17 mouse cellular contexts compared by ENCODE assay signal in the genomic region with DNA sequence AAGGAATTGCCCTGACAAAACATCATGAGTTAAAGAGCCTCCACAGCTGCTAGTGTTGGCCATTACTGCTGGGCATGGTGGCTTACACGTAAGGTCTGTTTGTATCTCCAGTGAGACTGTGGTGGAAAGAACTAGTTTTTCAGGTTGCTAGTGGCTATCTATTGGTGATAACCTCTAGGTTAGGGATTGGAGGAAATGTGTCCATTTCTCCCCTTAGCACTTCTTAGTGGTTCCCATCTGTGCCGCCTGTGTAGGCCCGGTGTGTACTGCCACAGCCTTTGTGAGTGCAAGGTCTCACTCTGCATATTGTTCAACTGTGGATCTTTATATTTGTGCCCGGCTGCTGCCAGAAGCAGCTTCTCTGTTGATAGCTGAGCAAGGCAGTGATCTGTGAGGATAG.
"Had no signal": no experiment of that assay in that cellular context is flagged by ENCODE, and none has a peak within 500 bp of the region (broad histone marks: within the 10 kb centered on the region; RNA-seq: fewer than 3 reads in every experiment).

No protein-coding gene starts in this region.

- H3K4me1 ChIP-seq: lung, embryonic 15.5 days; midbrain, embryonic 13.5 days; midbrain, embryonic 15.5 days; neural tube, embryonic 12.5 days had no signal

- ATAC-seq: lung, postnatal 0 days; midbrain, embryonic 13.5 days; midbrain, embryonic 15.5 days had no signal

- H3K9ac ChIP-seq: liver, embryonic 14.5 days; lung, embryonic 15.5 days; midbrain, embryonic 13.5 days; midbrain, embryonic 15.5 days; neural tube, embryonic 12.5 days had no signal

- H3K4me3 ChIP-seq: lung, embryonic 15.5 days; megakaryocyte, embryonic 14.5 days; midbrain, embryonic 13.5 days; midbrain, embryonic 15.5 days; neural tube, embryonic 12.5 days had no signal

- H3K4me2 ChIP-seq: lung, embryonic 15.5 days; midbrain, embryonic 11.5 days; midbrain, embryonic 13.5 days; midbrain, embryonic 15.5 days; neural tube, embryonic 12.5 days had no signal

- H3K27ac ChIP-seq: liver, embryonic 14.5 days; lung, embryonic 15.5 days; macrophage; midbrain, embryonic 13.5 days; midbrain, embryonic 15.5 days; neural tube, embryonic 12.5 days had no signal

- H3K9me3 ChIP-seq: lung, embryonic 15.5 days; megakaryocyte, embryonic 14.5 days; midbrain, embryonic 13.5 days; midbrain, embryonic 15.5 days; neural tube, embryonic 12.5 days had no signal

- H3K27me3 ChIP-seq: lung, embryonic 15.5 days; megakaryocyte, embryonic 14.5 days; midbrain, embryonic 13.5 days; midbrain, embryonic 15.5 days; neural tube, embryonic 12.5 days had no signal

- DNase-seq: lung, adult 2 months; lung, postnatal 14 days; lung, postnatal 36 days; right cerebral cortex, postnatal 14 days; spleen, adult 18-20 months; thymus, adult 18-20 months; thymus, postnatal 14 days; thymus, postnatal 36 days had no signal

- H3K36me3 ChIP-seq: lung, embryonic 15.5 days; midbrain, embryonic 13.5 days; midbrain, embryonic 15.5 days; neural tube, embryonic 12.5 days had no signal
